Mouse (Mus musculus) liver, postnatal 0 days (tissue): ENCODE data around the gene Pde10a. TPM values are rescaled to one million over a fixed set of nuclear protein-coding genes. Genes with fewer than 3 reads are reported as not detected.

Experiments
- ATAC-seq: fragments of 200-750 bp; cut with Nextera tagmentation; 2 replicates; pipeline ENCODE4 v1.8.0; 2017; ENCODE audit warnings: mild to moderate bottlenecking, moderate library complexity
- DNase-seq: peaks from one replicate; pipeline ENCODE4 v3.0.0-alpha.2; 2016
- H3K27ac ChIP-seq: fragments of 300-500 bp; sonication (generic); 2 replicates; pipeline ENCODE4 v1.5.1; 2014; ENCODE audit warnings: antibody characterized with exemption, moderate library complexity, mild to moderate bottlenecking, low read depth
- H3K27me3 ChIP-seq: fragments of 300-500 bp; sonication (generic); 2 replicates; pipeline ENCODE4 v1.6.1; 2014; ENCODE audit warnings: low read length, control low read depth, mixed read lengths; ENCODE audit not compliant: insufficient read depth
- H3K36me3 ChIP-seq: fragments of 300-500 bp; sonication (generic); replicated peaks from 2 replicates; pipeline ENCODE4 v1.6.1; 2014; ENCODE audit warnings: mild to moderate bottlenecking, control low read depth, low read length, moderate library complexity, mixed read lengths; ENCODE audit not compliant: insufficient read depth
- H3K4me1 ChIP-seq: fragments of 300-500 bp; sonication (generic); 2 replicates; pipeline ENCODE4 v1.6.1; 2014; ENCODE audit warnings: antibody characterized with exemption, mild to moderate bottlenecking, control low read depth; ENCODE audit not compliant: insufficient read depth
- H3K4me2 ChIP-seq: fragments of 300-500 bp; sonication (generic); 2 replicates; pipeline ENCODE4 v1.6.1; 2014; ENCODE audit warnings: low read depth, mild to moderate bottlenecking, low read length, moderate library complexity, mixed read lengths
- H3K4me3 ChIP-seq: fragments of 300-500 bp; sonication (generic); 2 replicates; pipeline ENCODE4 v1.5.1; 2014; ENCODE audit warnings: low read depth, low read length
- H3K9ac ChIP-seq: fragments of 300-500 bp; sonication (generic); replicated peaks from 2 replicates; pipeline ENCODE4 v1.6.1; 2014; ENCODE audit warnings: mild to moderate bottlenecking, moderate library complexity
- H3K9me3 ChIP-seq: fragments of 300-500 bp; sonication (generic); 2 replicates; pipeline ENCODE4 v1.6.1; 2016; ENCODE audit warnings: mild to moderate bottlenecking, control low read depth, low read length, mixed read lengths
- CTCF ChIP-seq: sonication (generic); IDR thresholded peaks from 2 replicates; pipeline ENCODE4 v1.5.1; 2016; ENCODE audit warnings: antibody characterized with exemption, low read depth
- EP300 ChIP-seq: IDR thresholded peaks from 2 replicates; pipeline ENCODE4 v1.6.1; 2016; ENCODE audit warnings: antibody characterized with exemption, low read depth, mild to moderate bottlenecking
- WGBS: fragments of 180-500 bp; shearing (Covaris S2); extraction: QIAGEN DNeasy Blood & Tissue Kit; methylation state at CpG from one replicate; pipeline ENCODE4 v1.1.7; 2014; ENCODE audit not compliant: insufficient replicate concordance; 5-methylcytosine and 5-hydroxymethylcytosine counted together
- polyA plus RNA-seq: library from polyadenylated mRNA; unstranded; fragments of >200 nt; fragmentation: Nextera tagmentation; extraction: Ambion mirVana; gene quantifications from 2 replicates; pipeline ENCODE4 v1.2.1, GENCODE M21; 2015

The Pde10a gene
- polyA plus RNA-seq, 1 experiment from 2014 or later, result 0.90 TPM

GRCm38 (mm10) chr17:8974823-8975397 lies 449.7 kb downstream of the Pde10a start:
- 58% methylated on average over 6 of the region's 6 CpGs for WGBS
- no peak overlapping the region for H3K9ac ChIP-seq
- ATAC-seq (peak; percentile 86), DNase-seq (no peak)
- no peak overlapping the region for H3K27ac ChIP-seq
- no peak overlapping the region for H3K4me3 ChIP-seq
- H3K9me3 ChIP-seq, result no peaks in the 10 kb centered on the region
- no peak overlapping the region for H3K4me2 ChIP-seq
- no peaks in the 10 kb centered on the region for H3K4me1 ChIP-seq
- no peaks in the 10 kb centered on the region for H3K36me3 ChIP-seq
- no peaks in the 10 kb centered on the region for H3K27me3 ChIP-seq
- TF ChIP-seq CTCF, result no peak
- no peak for TF ChIP-seq EP300

GRCm38 (mm10) chr17:8976745-8977144 lies 451.6 kb downstream of the Pde10a start:
- DNase-seq (no peak), ATAC-seq (no peak)
- Histone ChIP-seq H3K36me3 (no peaks in the 10 kb centered on the region), H3K4me1 (no peaks in the 10 kb centered on the region), H3K9me3 (no peaks in the 10 kb centered on the region), H3K4me2 (no peak overlapping the region), H3K27ac (no peak overlapping the region), H3K9ac (no peak overlapping the region), H3K27me3 (no peaks in the 10 kb centered on the region), H3K4me3 (no peak overlapping the region)
- 79% methylated on average over 6 of the region's 6 CpGs for WGBS
- TF ChIP-seq CTCF (no peak), EP300 (no peak)

GRCm38 (mm10) chr17:8977271-8977670 lies 452.1 kb downstream of the Pde10a start:
- WGBS, result 53% methylated on average over 2 of the region's 2 CpGs
- no peak for ATAC-seq
- Histone ChIP-seq H3K4me1 (no peaks in the 10 kb centered on the region), H3K9me3 (no peaks in the 10 kb centered on the region), H3K9ac (no peak overlapping the region), H3K36me3 (no peaks in the 10 kb centered on the region), H3K27me3 (no peaks in the 10 kb centered on the region), H3K4me2 (no peak overlapping the region), H3K4me3 (no peak overlapping the region), H3K27ac (no peak overlapping the region)
- TF ChIP-seq CTCF, result no peak
- TF ChIP-seq EP300, result no peak
- no peak for DNase-seq

- H3K9ac ChIP-seq, result no peak overlapping the region
- 81% methylated on average over 2 of the region's 2 CpGs for WGBS
- no peaks in the 10 kb centered on the region for H3K4me1 ChIP-seq
- H3K27me3 ChIP-seq, result no peaks in the 10 kb centered on the region
- H3K36me3 ChIP-seq, result no peaks in the 10 kb centered on the region
- H3K27ac ChIP-seq, result no peak overlapping the region
- H3K4me3 ChIP-seq, result no peak overlapping the region
- TF ChIP-seq CTCF (no peak), EP300 (no peak)
- H3K4me2 ChIP-seq, result no peak overlapping the region
- ATAC-seq (no peak), DNase-seq (no peak)
- H3K9me3 ChIP-seq, result no peaks in the 10 kb centered on the region
Measured at GRCm38 (mm10) chr17:8983576-8983975, 458.4 kb downstream of the Pde10a start.

DNA sequence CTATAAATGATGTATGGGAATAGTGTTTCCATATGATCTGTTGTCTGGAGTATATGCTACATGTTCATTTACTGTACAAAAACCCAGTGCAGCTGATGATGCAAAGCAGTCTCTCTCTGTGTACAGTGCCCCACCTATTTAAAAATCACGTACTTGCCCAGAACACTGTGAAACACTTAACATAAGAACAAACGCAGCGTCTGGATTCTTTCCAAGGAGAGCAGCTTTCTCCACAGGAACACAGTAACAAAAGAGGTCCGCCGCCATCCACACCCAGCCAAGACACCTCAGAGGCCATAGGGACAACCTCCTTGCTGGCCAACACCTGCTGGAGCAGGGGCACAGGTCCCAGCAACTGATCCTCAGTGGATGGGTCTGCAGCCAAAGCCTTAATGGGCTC lies 460.5 kb downstream of the Pde10a start:
- no peak for ATAC-seq
- Histone ChIP-seq H3K9ac (no peak overlapping the region), H3K4me3 (no peak overlapping the region), H3K27me3 (no peaks in the 10 kb centered on the region), H3K4me1 (peaks cover 7% of the 10 kb centered on the region), H3K27ac (no peak overlapping the region), H3K36me3 (no peaks in the 10 kb centered on the region), H3K9me3 (no peaks in the 10 kb centered on the region), H3K4me2 (no peak overlapping the region)
- 75% methylated on average over 5 of the region's 5 CpGs for WGBS
- DNase-seq, result no peak
- no peak for TF ChIP-seq CTCF
- TF ChIP-seq EP300, result no peak

DNA sequence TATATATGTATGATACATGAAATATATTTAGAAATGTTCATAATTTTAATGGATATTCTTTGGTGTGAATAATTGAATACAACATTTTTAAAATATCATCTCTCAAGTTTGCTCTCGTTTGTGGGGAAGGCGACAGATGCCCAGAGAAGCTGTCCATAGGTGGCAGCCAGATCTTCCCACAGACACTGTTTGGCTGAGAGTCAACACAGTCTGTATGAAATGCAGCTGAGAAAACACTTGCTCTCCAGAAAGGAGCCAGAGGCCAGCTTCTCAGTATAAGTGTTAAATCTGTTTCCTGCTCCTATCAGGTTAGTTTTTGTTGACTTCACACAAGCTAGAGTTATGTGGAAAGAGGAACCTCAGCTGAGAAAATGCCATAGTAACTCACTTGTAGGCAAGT lies 461.4 kb downstream of the Pde10a start:
- H3K4me3 ChIP-seq, result no peak overlapping the region
- no peak overlapping the region for H3K4me2 ChIP-seq
- no peaks in the 10 kb centered on the region for H3K9me3 ChIP-seq
- no peak for ATAC-seq
- no peak for DNase-seq
- WGBS, result 71% methylated on average over 2 of the region's 2 CpGs
- no peaks in the 10 kb centered on the region for H3K36me3 ChIP-seq
- H3K27me3 ChIP-seq, result no peaks in the 10 kb centered on the region
- no peak overlapping the region for H3K27ac ChIP-seq
- no peak overlapping the region for H3K9ac ChIP-seq
- TF ChIP-seq EP300, result no peak
- peaks cover 7% of the 10 kb centered on the region for H3K4me1 ChIP-seq

- no peaks in the 10 kb centered on the region for H3K36me3 ChIP-seq
- peaks cover 7% of the 10 kb centered on the region for H3K4me1 ChIP-seq
- ATAC-seq (no peak), DNase-seq (no peak)
- no peak for TF ChIP-seq EP300
- TF ChIP-seq CTCF, result no peak
- H3K9ac ChIP-seq, result no peak overlapping the region
- no peak overlapping the region for H3K27ac ChIP-seq
- no peak overlapping the region for H3K4me2 ChIP-seq
- H3K4me3 ChIP-seq, result no peak overlapping the region
- no peaks in the 10 kb centered on the region for H3K27me3 ChIP-seq
- 74% methylated on average over 5 of the region's 5 CpGs for WGBS
- no peaks in the 10 kb centered on the region for H3K9me3 ChIP-seq
Measured at GRCm38 (mm10) chr17:8987369-8987768, 462.2 kb downstream of the Pde10a start.
